Mouse (Mus musculus) mammary gland, adult 2 months (tissue): ENCODE data around the gene Glt8d1. TPM values are rescaled to one million over a fixed set of nuclear protein-coding genes. Genes with fewer than 3 reads are reported as not detected.

Experiments used
- polyA plus RNA-seq: library from polyadenylated mRNA; depleted of rRNA; stranded (reverse); fragments of >200 nt; gene quantifications from 2 replicates; pipeline ENCODE4 v1.2.3, GENCODE M21; 2012; ENCODE audit warnings: low replicate concordance; rRNA removed

Glt8d1 gene
- polyA plus RNA-seq, result 13.0 and 24.7 TPM in 2 replicates

DNA sequence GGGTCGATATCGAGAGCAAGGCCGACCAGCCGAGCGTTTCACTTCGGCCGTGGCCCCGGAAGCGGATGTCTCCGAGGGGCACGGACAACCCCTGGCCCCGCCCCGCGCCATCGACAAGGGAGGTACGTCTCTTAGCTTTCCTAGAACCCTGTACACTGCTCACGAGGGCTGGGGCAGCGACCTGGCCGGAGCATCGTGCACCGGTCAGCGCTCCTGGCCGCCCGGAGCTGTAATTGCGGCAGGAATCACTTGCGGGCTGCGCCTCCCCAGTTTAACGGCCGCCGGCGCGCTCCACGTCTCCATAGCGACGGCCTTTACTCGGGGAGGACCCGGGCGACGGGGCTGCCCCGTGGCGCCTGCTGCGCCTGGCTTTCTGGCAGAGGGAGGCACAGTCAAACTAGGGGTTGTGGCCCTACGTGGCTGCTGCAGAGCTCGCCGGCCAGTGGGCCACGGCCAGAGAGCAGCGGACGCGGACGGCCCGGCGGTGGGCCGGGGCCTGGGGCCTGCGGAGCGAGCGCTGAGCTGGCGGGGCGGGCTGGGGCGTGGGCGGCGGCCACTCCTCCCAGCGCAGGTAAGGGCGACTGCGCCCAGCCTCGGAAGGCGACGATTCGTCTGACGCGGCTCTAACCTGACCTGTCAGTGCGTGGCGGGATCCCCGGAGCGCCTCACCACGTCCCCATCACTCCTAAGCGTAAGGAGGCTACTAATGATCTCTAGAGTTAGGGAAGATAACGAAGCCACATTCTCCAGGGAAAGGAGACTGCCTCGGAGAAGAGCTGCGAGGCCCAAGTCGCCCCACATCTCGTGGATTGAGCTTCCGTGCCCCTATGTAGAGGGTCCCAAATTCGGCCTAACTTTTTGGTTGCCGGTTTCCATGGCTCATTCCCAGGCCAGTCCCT is at the start of gene Glt8d1, which contains the start of gene Spcs1:
Gene Glt8d1, plus strand, starts transcription at position 94 of the 899 bp plus-strand sequence.
Gene Spcs1, minus strand, starts transcription at position 366 of the 899 bp plus-strand sequence.

DNA sequence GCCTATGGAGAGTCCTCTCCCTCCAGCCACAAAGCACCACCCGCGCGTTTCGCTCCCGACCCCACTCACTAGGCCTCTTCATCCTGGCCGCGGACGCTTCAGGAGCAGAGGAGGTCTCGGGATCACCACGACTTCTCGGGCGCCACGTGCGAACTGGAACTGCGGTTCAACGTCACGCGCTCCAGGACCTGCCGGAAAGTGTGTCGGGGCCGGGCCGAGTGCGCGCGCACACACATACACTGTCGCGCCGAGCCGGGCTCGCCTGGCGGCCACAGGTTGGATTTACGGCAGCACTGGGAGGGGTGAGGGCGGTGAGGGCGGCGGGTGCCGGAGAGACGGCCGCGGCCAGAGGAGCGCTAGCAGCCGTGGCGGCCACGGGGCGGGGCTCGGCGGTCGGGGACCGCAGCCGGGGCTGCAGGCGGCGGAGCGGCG is 17.7 kb downstream of the Glt8d1 start, which contains the start of the genes Pbrm1 and Gnl3:
Gene Pbrm1, plus strand, starts transcription at position 279 of the 432 bp plus-strand sequence.
Gene Gnl3, minus strand, starts transcription at position 293 of the 432 bp plus-strand sequence.

Other genes starting within 250 kb of the Glt8d1 start
- 30.1 and 31.8 TPM in 2 replicates for gene Tmem110, start 175.8 kb upstream of the Glt8d1 start, polyA plus RNA-seq
- 18.6 and 24.0 TPM in 2 replicates for gene Mustn1, start 122.2 kb upstream of the Glt8d1 start, polyA plus RNA-seq
- gene Itih4, start 114.9 kb upstream of the Glt8d1 start, polyA plus RNA-seq, result 1.4 and 2.4 TPM in 2 replicates
- gene Itih3, start 77.6 kb upstream of the Glt8d1 start, polyA plus RNA-seq, result 0.49 and 1.3 TPM in 2 replicates
- 0.07 and 0.51 TPM in 2 replicates for gene Itih1, start 58.1 kb upstream of the Glt8d1 start, polyA plus RNA-seq
- gene Nek4, start 50.0 kb upstream of the Glt8d1 start, polyA plus RNA-seq, result 3.9 and 4.2 TPM in 2 replicates
- 79.5 and 175 TPM in 2 replicates for gene Spcs1, start 272 bp downstream of the Glt8d1 start, polyA plus RNA-seq
- 12.5 and 15.2 TPM in 2 replicates for gene Pbrm1, start 17.7 kb downstream of the Glt8d1 start, polyA plus RNA-seq
- 10.4 and 25.8 TPM in 2 replicates for gene Gnl3, start 17.8 kb downstream of the Glt8d1 start, polyA plus RNA-seq
- 66.4 and 72.9 TPM in 2 replicates for gene Smim4, start 127.6 kb downstream of the Glt8d1 start, polyA plus RNA-seq
- gene Nt5dc2, start 129.7 kb downstream of the Glt8d1 start, polyA plus RNA-seq, result 27.5 and 43.4 TPM in 2 replicates
- gene Stab1, start 167.2 kb downstream of the Glt8d1 start, polyA plus RNA-seq, result 134 and 138 TPM in 2 replicates
- 2.7 TPM in 1 of 2 replicates, not detected in the other for gene Tnnc1, start 206.9 kb downstream of the Glt8d1 start, polyA plus RNA-seq
- gene Nisch, start 215.5 kb downstream of the Glt8d1 start, polyA plus RNA-seq, result 380 and 433 TPM in 2 replicates
- gene Sema3g, start 216.5 kb downstream of the Glt8d1 start, polyA plus RNA-seq, result 8.8 and 12.8 TPM in 2 replicates
- 6.6 and 7.8 TPM in 2 replicates for gene Phf7, start 249.9 kb downstream of the Glt8d1 start, polyA plus RNA-seq